In genomic region chr10:67126859-67127758, GRCm38 (mm10) we compare ENCODE assay signal across 8 mouse cellular contexts. TPM values are rescaled to one million over a fixed set of nuclear protein-coding genes. Genes with fewer than 3 reads are reported as not detected.
DNase-seq lines count a peak whose midpoint lies in the region; ATAC-seq and TF ChIP-seq lines count a peak whose summit lies in the region.

No protein-coding gene starts in this region.

- peak overlapping the region; percentile 88 for H3K4me3 ChIP-seq in embryonic facial prominence, embryonic 13.5 days
- peak overlapping the region; percentile 98 for H3K4me3 ChIP-seq in liver, adult 2 months (ENCODE audit: insufficient read depth, low read depth, low read length)
- H3K4me3 ChIP-seq in myocyte = peak overlapping the region; percentile 17

- intact Hi-C loops in heart, postnatal 25 days (cut with DNase I) = loop anchor here (2.0 to 5.0 kb wide), 2 partner anchors 30 to 125 kb away; partner anchors contain the start of genes Jmjd1c and Reep3

- no peak for TF ChIP-seq CTCF in liver, adult 2 months (IDR thresholded peaks at IDR 0.05; ENCODE audit: low read depth, low read length)

- ATAC-seq in embryonic facial prominence, embryonic 13.5 days (ENCODE audit: insufficient number of reproducible peaks, insufficient read depth, low FRiP score, low TSS enrichment, low read depth) = peak; percentile 68

- DNase-seq in heart, adult 18-20 months = peak; percentile 50 to 55
- DNase-seq in heart, postnatal 25 days (ENCODE audit: low spot score) = no peak
- peak; percentile 28 for DNase-seq in T-cell, adult 2 months (ENCODE audit: low spot score)
- DNase-seq in heart, postnatal 4 days = peak; percentile 60
- no peak for DNase-seq in liver, adult 2 months (ENCODE audit: extremely low read depth, low read depth, low spot score)
- DNase-seq in testis, postnatal 10 days (ENCODE audit: low spot score) = peak; percentile 72

- peak overlapping the region; percentile 87 for H3K9ac ChIP-seq in embryonic facial prominence, embryonic 13.5 days
- H3K9ac ChIP-seq in liver, adult 2 months (ENCODE audit: low read depth, low read length) = peak overlapping the region; percentile 88

- no peaks in the 10 kb centered on the region for H3K36me3 ChIP-seq in embryonic facial prominence, embryonic 13.5 days
- no peaks in the 10 kb centered on the region for H3K36me3 ChIP-seq in liver, adult 2 months (ENCODE audit: control insufficient read depth, insufficient read depth, low read length)
- H3K36me3 ChIP-seq in myocyte (ENCODE audit: control insufficient read depth, insufficient read depth) = no peaks in the 10 kb centered on the region

- H3ac ChIP-seq in myocyte (ENCODE audit: control insufficient read depth, insufficient read length) = peak overlapping the region; percentile 53

- H3K27ac ChIP-seq in embryonic facial prominence, embryonic 13.5 days = peak overlapping the region; percentile 86
- no peak overlapping the region for H3K27ac ChIP-seq in liver, adult 2 months (replicated peaks; ENCODE audit: insufficient read depth, low read depth, low read length)

- peaks cover 35% of the 10 kb centered on the region for H3K79me2 ChIP-seq in liver, adult 2 months (ENCODE audit: control insufficient read depth, insufficient read depth, low read length)
- peaks cover 51% of the 10 kb centered on the region for H3K79me2 ChIP-seq in myocyte (ENCODE audit: control insufficient read depth, insufficient read depth)

- peak overlapping the region; percentile 95 for H3K4me2 ChIP-seq in embryonic facial prominence, embryonic 13.5 days
- peak overlapping the region; percentile 93 for H3K4me2 ChIP-seq in myocyte (ENCODE audit: low read depth)

- WGBS in embryonic facial prominence, embryonic 13.5 days = under 1% methylated on average over 95 of the region's 115 CpGs
- WGBS in liver, adult 2 months = 1% methylated on average over 108 of the region's 115 CpGs

- no peak for TF ChIP-seq POLR2A in liver, adult 2 months (IDR thresholded peaks at IDR 0.05; ENCODE audit: extremely low read depth, insufficient read depth, low read length)
- no peak for TF ChIP-seq POLR2A in myocyte (IDR thresholded peaks at IDR 0.05; ENCODE audit: insufficient read length, low read depth)

- H3K4me1 ChIP-seq in embryonic facial prominence, embryonic 13.5 days = peaks cover 18% of the 10 kb centered on the region
- peaks cover 3% of the 10 kb centered on the region; the same call in 1 of the 2 replicates for H3K4me1 ChIP-seq in liver, adult 2 months (ENCODE audit: control insufficient read depth, insufficient read depth, low read length)

- H3K27me3 ChIP-seq in embryonic facial prominence, embryonic 13.5 days = no peaks in the 10 kb centered on the region
- no peaks in the 10 kb centered on the region for H3K27me3 ChIP-seq in liver, adult 2 months (ENCODE audit: control insufficient read depth, insufficient read depth, low read length)
- H3K27me3 ChIP-seq in myocyte (ENCODE audit: control insufficient read depth, insufficient read depth, insufficient read length) = no peaks in the 10 kb centered on the region

- H3K9me3 ChIP-seq in embryonic facial prominence, embryonic 13.5 days = no peaks in the 10 kb centered on the region

TF ChIP-seq in myocyte, 11 proteins besides CTCF, POLR2A, EP300 and RAD21:
- TF ChIP-seq TCF12 (IDR thresholded peaks at IDR 0.05; ENCODE audit: insufficient read depth, poor library complexity, severe bottlenecking) (no peak), MYOG (IDR thresholded peaks at IDR 0.05; ENCODE audit: control insufficient read depth in 1 of 3, insufficient read depth in 1 of 3, insufficient read length in 2 of 3, low read depth in 2 of 3) (no peak), MYOD1 (IDR thresholded peaks at IDR 0.05; ENCODE audit: control insufficient read depth in 1 of 3, insufficient read length in 2 of 3, low read depth in 2 of 3) (peak in 1 of 3 experiments; percentile 20), E2F4 (IDR thresholded peaks at IDR 0.05; ENCODE audit: insufficient read depth) (no peak), REST (IDR thresholded peaks at IDR 0.05; ENCODE audit: insufficient read depth, insufficient read length) (no peak), SRF (IDR thresholded peaks at IDR 0.05; ENCODE audit: control insufficient read depth, insufficient read length, low read depth) (no peak), USF1 (IDR thresholded peaks at IDR 0.05; ENCODE audit: low read depth) (no peak)
TF ChIP-seq in myocyte: peak in this region for 1.

RNA-seq across cellular contexts. Expression of gene Reep3, which starts 30.4 kb away (rescaled TPM):
- total RNA-seq in heart, adult 18-20 months (2021) = 10 to 100 TPM; 16.0 to 19.6 TPM
- total RNA-seq in heart, postnatal 25 days (2021) = 10 to 100 TPM; 21.4 to 22.9 TPM
- 46.3 and 51.3 TPM in 2 replicates for polyA plus RNA-seq in embryonic facial prominence, embryonic 13.5 days (2015; fragmentation: Nextera tagmentation; extraction: Ambion mirVana)
- total RNA-seq in heart, postnatal 4 days (2021) = 10 to 100 TPM; 42.9 to 43.7 TPM
- 36.1 and 38.8 TPM in 2 replicates for total RNA-seq in liver, adult 2 months (2014; rRNA removed)
- polyA plus RNA-seq in liver, adult 2 months (2012; rRNA removed) = 21.6 and 24.8 TPM in 2 replicates
- 13.0 TPM for polyA plus RNA-seq in myocyte (2012; fragmentation: generic; extraction: Trizol)

RNA-seq across cellular contexts. Expression of gene Jmjd1c, which starts 31.2 kb away (rescaled TPM):
- 10 to 100 TPM; 31.5 to 34.6 TPM for total RNA-seq in heart, adult 18-20 months (2021)
- total RNA-seq in heart, postnatal 25 days (2021) = 10 to 100 TPM; 38.5 to 40.9 TPM
- 50.7 and 53.0 TPM in 2 replicates for polyA plus RNA-seq in embryonic facial prominence, embryonic 13.5 days (2015; fragmentation: Nextera tagmentation; extraction: Ambion mirVana)
- total RNA-seq in heart, postnatal 4 days (2021) = 10 to 100 TPM; 66.7 to 70.5 TPM
- 44.8 and 48.3 TPM in 2 replicates for total RNA-seq in liver, adult 2 months (2014; rRNA removed)
- polyA plus RNA-seq in liver, adult 2 months (2012; rRNA removed) = 5.7 and 5.8 TPM in 2 replicates
- polyA plus RNA-seq in myocyte (2012; fragmentation: generic; extraction: Trizol) = 5.6 TPM

Comparison
In these comparisons a context has a peak if more than half of its experiments do, and no peak if none do; other contexts are left out.
1. DNase-seq: peak in heart, adult 18-20 months (2 of 2), T-cell, adult 2 months (single experiment), heart, postnatal 4 days (single experiment) and testis, postnatal 10 days (single experiment); none in heart, postnatal 25 days (single experiment) and liver, adult 2 months (single experiment).
2. H3K4me3 ChIP-seq: peak in every context shown above with its lines; median percentile 98 in liver, adult 2 months; 88 in embryonic facial prominence, embryonic 13.5 days; 17 in myocyte.